Mouse (Mus musculus) forebrain, embryonic 10.5 days (tissue): Measurements from ENCODE around the gene Sohlh2. TPM values are rescaled to one million over a fixed set of nuclear protein-coding genes. Genes with fewer than 3 reads are reported as not detected.

ENCODE experiments used
- DNase-seq: peaks from one replicate; pipeline ENCODE4 v3.0.0-alpha.2; 2017; ENCODE audit warnings: low spot score; ENCODE audit errors: extremely low spot score
- H3K27ac ChIP-seq: fragments of 300-500 bp; sonication (generic); 2 replicates; pipeline ENCODE4 v1.5.1; 2016; ENCODE audit warnings: mild to moderate bottlenecking
- H3K27me3 ChIP-seq: fragments of 300-500 bp; sonication (generic); 2 replicates; pipeline ENCODE4 v1.6.1; 2016; ENCODE audit warnings: mild to moderate bottlenecking; ENCODE audit not compliant: poor library complexity, severe bottlenecking
- H3K36me3 ChIP-seq: fragments of 300-500 bp; sonication (generic); replicated peaks from 2 replicates; pipeline ENCODE4 v1.6.1; 2016; ENCODE audit warnings: mild to moderate bottlenecking, moderate library complexity
- H3K4me1 ChIP-seq: fragments of 300-500 bp; sonication (generic); 2 replicates; pipeline ENCODE4 v1.6.1; 2016
- H3K4me3 ChIP-seq: fragments of 300-500 bp; sonication (generic); 2 replicates; pipeline ENCODE4 v1.5.1; 2016; ENCODE audit warnings: mild to moderate bottlenecking, moderate library complexity
- H3K9me3 ChIP-seq: fragments of 300-500 bp; sonication (generic); 2 replicates; pipeline ENCODE4 v1.6.1; 2016; ENCODE audit warnings: mild to moderate bottlenecking, moderate library complexity
- WGBS: fragments of 180-500 bp; shearing (Covaris S2); methylation state at CpG from one replicate; pipeline ENCODE4 v1.1.7; 2016; 5-methylcytosine and 5-hydroxymethylcytosine counted together
- polyA plus RNA-seq: library from polyadenylated mRNA; unstranded; fragments of >200 nt; fragmentation: Nextera tagmentation; extraction: Ambion mirVana; gene quantifications from 2 replicates; pipeline ENCODE4 v1.2.1, GENCODE M21; 2016

Gene Sohlh2
- polyA plus RNA-seq, 1 experiment from 2014 or later: not detected

GRCm38 (mm10) chr3:55222502-55222901 is 40.7 kb downstream of the Sohlh2 start:
- Histone ChIP-seq H3K27ac (no peak overlapping the region), H3K9me3 (peaks cover 12% of the 10 kb centered on the region; the same call in 1 of the 2 replicates), H3K27me3 (peaks cover 17% of the 10 kb centered on the region; the same call in 1 of the 2 replicates), H3K36me3 (no peaks in the 10 kb centered on the region), H3K4me1 (peaks cover 13% of the 10 kb centered on the region), H3K4me3 (no peak overlapping the region)
- DNase-seq: no peak
- 98% methylated on average over 2 of the region's 2 CpGs for WGBS

- Histone ChIP-seq H3K9me3 (peaks cover 12% of the 10 kb centered on the region; the same call in 1 of the 2 replicates), H3K36me3 (no peaks in the 10 kb centered on the region), H3K27me3 (peaks cover 17% of the 10 kb centered on the region; the same call in 1 of the 2 replicates), H3K4me1 (peaks cover 14% of the 10 kb centered on the region), H3K4me3 (no peak overlapping the region), H3K27ac (no peak overlapping the region)
- 89% methylated on average over 3 of the region's 3 CpGs for WGBS
- DNase-seq: no peak
These were observed 42.0 kb downstream of the Sohlh2 start for GRCm38 (mm10) chr3:55223862-55224261.

- 25% methylated on average over 18 of the region's 18 CpGs for WGBS
- Histone ChIP-seq H3K4me3 (peak overlapping the region; percentile 29), H3K36me3 (no peaks in the 10 kb centered on the region), H3K27me3 (peaks cover 17% of the 10 kb centered on the region; the same call in 1 of the 2 replicates), H3K9me3 (peaks cover 6% of the 10 kb centered on the region; the same call in 1 of the 2 replicates), H3K4me1 (peaks cover 14% of the 10 kb centered on the region), H3K27ac (no peak overlapping the region)
- DNase-seq: peak; percentile 36
These were observed 44.8 kb downstream of the Sohlh2 start for GRCm38 (mm10) chr3:55226501-55227213.

- Histone ChIP-seq H3K27ac (no peak overlapping the region), H3K4me1 (peaks cover 14% of the 10 kb centered on the region)
- 16% methylated on average over 4 of the region's 4 CpGs for WGBS
These were observed 45.4 kb downstream of the Sohlh2 start for GRCm38 (mm10) chr3:55227214-55227581.

GRCm38 (mm10) chr3:55241730-55242421 is 60.0 kb downstream of the Sohlh2 start, which contains the start of gene Dclk1:
Gene Dclk1 (plus strand): TSS chr3:55242364.
- Histone ChIP-seq H3K4me3 (peak within 1 kb of the TSS; percentile 77), H3K27ac (peak within 1 kb of the TSS; percentile 94)
- 32% methylated on average over 10 of the region's 10 CpGs for WGBS

More at GRCm38 (mm10) chr3:55227214-55227581, 45.4 kb downstream of the Sohlh2 start:
- DNase-seq: no peak
- H3K9me3 ChIP-seq: peaks cover 5% of the 10 kb centered on the region; the same call in 1 of the 2 replicates
- peak overlapping the region; percentile 29; the same call in 1 of the 2 replicates for H3K4me3 ChIP-seq
- peaks cover 17% of the 10 kb centered on the region; the same call in 1 of the 2 replicates for H3K27me3 ChIP-seq
- H3K36me3 ChIP-seq: no peaks in the 10 kb centered on the region

GRCm38 (mm10) chr3:55242422-55243055 is 60.7 kb downstream of the Sohlh2 start:
- DNase-seq: peak; percentile 82
- Histone ChIP-seq H3K4me1 (peaks cover 27% of the 10 kb centered on the region), H3K9me3 (no peaks in the 10 kb centered on the region), H3K27ac (peak overlapping the region; percentile 94), H3K36me3 (peaks cover 7% of the 10 kb centered on the region), H3K27me3 (peaks cover 26% of the 10 kb centered on the region), H3K4me3 (peak overlapping the region; percentile 77)
- under 1% methylated on average over 42 of the region's 45 CpGs for WGBS

More at GRCm38 (mm10) chr3:55241730-55242421, 60.0 kb downstream of the Sohlh2 start, which contains the start of gene Dclk1:
- H3K9me3 ChIP-seq: no peaks in the 10 kb centered on the region
- DNase-seq: no peak
- H3K4me1 ChIP-seq: peaks cover 30% of the 10 kb centered on the region
- 0 out of 2 replicates have a peak, but pooled peaks cover under 1% of the 10 kb centered on the region for H3K36me3 ChIP-seq
- peaks cover 26% of the 10 kb centered on the region for H3K27me3 ChIP-seq

GRCm38 (mm10) chr3:55243056-55243471 is 61.2 kb downstream of the Sohlh2 start:
- no peak for DNase-seq
- WGBS: 3% methylated on average over 8 of the region's 8 CpGs

GRCm38 (mm10) chr3:55244087-55244486 is 62.3 kb downstream of the Sohlh2 start:
- no peak for DNase-seq
- peaks cover 27% of the 10 kb centered on the region for H3K4me1 ChIP-seq
- peaks cover 26% of the 10 kb centered on the region for H3K27me3 ChIP-seq
- H3K4me3 ChIP-seq: peak overlapping the region; percentile 77; the same call in 1 of the 2 replicates
- peaks cover 22% of the 10 kb centered on the region for H3K36me3 ChIP-seq
- 86% methylated on average over 6 of the region's 6 CpGs for WGBS
- H3K27ac ChIP-seq: no peak overlapping the region
- no peaks in the 10 kb centered on the region for H3K9me3 ChIP-seq

More at GRCm38 (mm10) chr3:55243056-55243471, 61.2 kb downstream of the Sohlh2 start:
- Histone ChIP-seq H3K9me3 (no peaks in the 10 kb centered on the region), H3K4me1 (peaks cover 27% of the 10 kb centered on the region), H3K27ac (peak overlapping the region; percentile 94), H3K27me3 (peaks cover 26% of the 10 kb centered on the region), H3K36me3 (peaks cover 12% of the 10 kb centered on the region), H3K4me3 (peak overlapping the region; percentile 77)

GRCm38 (mm10) chr3:55246618-55247272 is 64.9 kb downstream of the Sohlh2 start:
- Histone ChIP-seq H3K27me3 (peaks cover 23% of the 10 kb centered on the region), H3K4me3 (no peak overlapping the region), H3K9me3 (no peaks in the 10 kb centered on the region), H3K27ac (no peak overlapping the region), H3K4me1 (peaks cover 25% of the 10 kb centered on the region), H3K36me3 (peaks cover 23% of the 10 kb centered on the region)
- WGBS: 90% methylated on average over 12 of the region's 12 CpGs
- DNase-seq: no peak

- whole genome bisulfite sequencing: 84% methylated on average over 3 of the region's 3 CpGs
- Histone ChIP-seq H3K4me3 (no peak overlapping the region), H3K4me1 (peaks cover 12% of the 10 kb centered on the region), H3K9me3 (no peaks in the 10 kb centered on the region), H3K27me3 (peaks cover 17% of the 10 kb centered on the region), H3K36me3 (peaks cover 24% of the 10 kb centered on the region), H3K27ac (no peak overlapping the region)
- no peak for DNase-seq
These were observed 66.2 kb downstream of the Sohlh2 start for GRCm38 (mm10) chr3:55248048-55248447.

GRCm38 (mm10) chr3:55248508-55248907 is 66.7 kb downstream of the Sohlh2 start:
- peaks cover 28% of the 10 kb centered on the region for H3K36me3 ChIP-seq
- H3K27ac ChIP-seq: no peak overlapping the region
- no peak for DNase-seq
- WGBS: 89% methylated on average over 6 of the region's 6 CpGs
- H3K4me3 ChIP-seq: no peak overlapping the region
- peaks cover 8% of the 10 kb centered on the region for H3K4me1 ChIP-seq
- H3K9me3 ChIP-seq: no peaks in the 10 kb centered on the region
- peaks cover 13% of the 10 kb centered on the region for H3K27me3 ChIP-seq

- DNase-seq: no peak
- Histone ChIP-seq H3K4me3 (no peak overlapping the region), H3K36me3 (peaks cover 30% of the 10 kb centered on the region), H3K9me3 (no peaks in the 10 kb centered on the region), H3K27me3 (no peaks in the 10 kb centered on the region), H3K4me1 (no peaks in the 10 kb centered on the region), H3K27ac (no peak overlapping the region)
- WGBS: 83% methylated on average over 2 of the region's 2 CpGs
These were observed 68.8 kb downstream of the Sohlh2 start for GRCm38 (mm10) chr3:55250631-55251030.
